Mouse (Mus musculus) liver, embryonic 16.5 days (tissue): ENCODE results near the gene Sema6c. TPM values are rescaled to one million over a fixed set of nuclear protein-coding genes. Genes with fewer than 3 reads are reported as not detected.
"Not testable (repeated sequence)": the region's sequence is repeated elsewhere in the genome, so short reads cannot be mapped to it uniquely, and the experiment has no call there.

Experiments used
- ATAC-seq: fragments of 200-750 bp; cut with Nextera tagmentation; 2 replicates; pipeline ENCODE4 v1.8.0; 2017; ENCODE audit warnings: low read depth, mild to moderate bottlenecking, moderate number of reproducible peaks, moderate library complexity
- H3K27ac ChIP-seq: fragments of 300-500 bp; sonication (generic); 2 replicates; pipeline ENCODE4 v1.5.1; 2014; ENCODE audit warnings: mild to moderate bottlenecking, low read length
- H3K27me3 ChIP-seq: fragments of 300-500 bp; sonication (generic); 2 replicates; pipeline ENCODE4 v1.6.1; 2014; ENCODE audit warnings: low read depth, low read length, mixed read lengths; ENCODE audit not compliant: control insufficient read depth, insufficient read depth
- H3K36me3 ChIP-seq: fragments of 300-500 bp; sonication (generic); 2 replicates; pipeline ENCODE4 v1.6.1; 2014; ENCODE audit warnings: mild to moderate bottlenecking; ENCODE audit not compliant: control insufficient read depth, insufficient read depth
- H3K4me1 ChIP-seq: fragments of 300-500 bp; sonication (generic); 2 replicates; pipeline ENCODE4 v1.6.1; 2014; ENCODE audit warnings: low read depth, low read length, mixed read lengths; ENCODE audit not compliant: control insufficient read depth
- H3K4me2 ChIP-seq: fragments of 300-500 bp; sonication (generic); 2 replicates; pipeline ENCODE4 v1.6.1; 2014; ENCODE audit warnings: low read depth, low read length, mixed read lengths
- H3K4me3 ChIP-seq: fragments of 300-500 bp; sonication (generic); 2 replicates; pipeline ENCODE4 v1.5.1; 2014; ENCODE audit warnings: low read depth, mild to moderate bottlenecking, low read length
- H3K9ac ChIP-seq: fragments of 300-500 bp; sonication (generic); 2 replicates; pipeline ENCODE4 v1.6.1; 2014; ENCODE audit warnings: low read depth, low read length
- H3K9me3 ChIP-seq: fragments of 300-500 bp; sonication (generic); replicated peaks from 2 replicates; pipeline ENCODE4 v1.6.1; 2016; ENCODE audit warnings: low read length; ENCODE audit not compliant: control insufficient read depth
- WGBS: fragments of 180-500 bp; shearing (Covaris S2); extraction: QIAGEN DNeasy Blood & Tissue Kit; methylation state at CpG from one replicate; pipeline ENCODE4 v1.1.7; 2014; ENCODE audit not compliant: insufficient replicate concordance; 5-methylcytosine and 5-hydroxymethylcytosine counted together
- polyA plus RNA-seq: library from polyadenylated mRNA; unstranded; fragments of >200 nt; fragmentation: Nextera tagmentation; extraction: Ambion mirVana; gene quantifications from 2 replicates; pipeline ENCODE4 v1.2.1, GENCODE M21; 2015

Gene Sema6c
- polyA plus RNA-seq, 1 experiment from 2014 or later, result 0.19 TPM

DNA sequence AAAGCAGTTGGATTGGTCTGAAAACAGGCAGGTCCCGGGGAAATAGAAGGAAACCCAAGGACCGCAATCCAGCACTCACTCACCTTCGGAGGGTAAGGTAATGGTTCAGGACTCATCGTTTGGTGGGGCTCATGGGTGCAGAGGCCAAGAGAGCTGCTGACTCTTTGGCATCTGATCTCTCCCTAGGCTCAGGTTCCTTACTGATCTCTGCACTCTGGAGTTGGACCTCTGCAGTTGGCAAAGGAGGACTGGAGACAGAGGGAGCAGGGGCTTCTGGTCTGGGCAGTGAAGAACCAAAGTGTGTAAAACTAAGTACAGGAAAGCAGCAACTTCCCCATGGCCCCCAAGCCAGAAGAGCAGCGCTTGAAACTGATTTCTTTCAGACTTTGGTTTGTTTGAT is 30.2 kb upstream of the Sema6c start:
- peaks cover 5% of the 10 kb centered on the region; the same call in 1 of the 2 replicates for H3K36me3 ChIP-seq
- H3K9ac ChIP-seq, result no peak overlapping the region
- H3K27ac ChIP-seq, result no peak overlapping the region
- no peak overlapping the region for H3K4me3 ChIP-seq
- H3K4me2 ChIP-seq, result no peak overlapping the region
- no peaks in the 10 kb centered on the region for H3K27me3 ChIP-seq
- H3K9me3 ChIP-seq, result no peaks in the 10 kb centered on the region
- no peak for ATAC-seq
- WGBS, result 73% methylated on average over 5 of the region's 5 CpGs
- peaks cover 11% of the 10 kb centered on the region for H3K4me1 ChIP-seq

- not testable (repeated sequence) for H3K4me2 ChIP-seq, ATAC-seq, H3K4me3 ChIP-seq
Measured at GRCm38 (mm10) chr3:95132389-95132788, 27.9 kb upstream of the Sema6c start.

GRCm38 (mm10) chr3:95133176-95133575 is 27.1 kb upstream of the Sema6c start:
- Histone ChIP-seq H3K9me3 (no peaks in the 10 kb centered on the region), H3K27me3 (no peaks in the 10 kb centered on the region), H3K4me1 (peaks cover 26% of the 10 kb centered on the region), H3K4me2 (peak overlapping the region; percentile 95), H3K9ac (peak overlapping the region; percentile 75), H3K27ac (peak overlapping the region; percentile 85; the same call in 1 of the 2 replicates), H3K36me3 (peaks cover 5% of the 10 kb centered on the region; the same call in 1 of the 2 replicates), H3K4me3 (peak overlapping the region; percentile 72)
- 55% methylated on average over 11 of the region's 11 CpGs for WGBS
- no peak for ATAC-seq

More at GRCm38 (mm10) chr3:95132389-95132788, 27.9 kb upstream of the Sema6c start:
- H3K9ac ChIP-seq, H3K27me3 ChIP-seq, H3K27ac ChIP-seq, H3K36me3 ChIP-seq, H3K9me3 ChIP-seq: not testable (repeated sequence)
- WGBS, result 68% methylated on average over 2 of the region's 2 CpGs
- peaks cover 26% of the 10 kb centered on the region for H3K4me1 ChIP-seq

- Histone ChIP-seq H3K4me3 (peak within 1 kb of the TSS; percentile 72), H3K27ac (peak within 1 kb of the TSS; percentile 85), H3K9me3 (no peaks in the 10 kb centered on the region), H3K9ac (peak within 1 kb of the TSS; percentile 75), H3K4me2 (peak within 1 kb of the TSS; percentile 95), H3K27me3 (no peaks in the 10 kb centered on the region), H3K36me3 (peaks cover 5% of the 10 kb centered on the region; the same call in 1 of the 2 replicates), H3K4me1 (peaks cover 26% of the 10 kb centered on the region)
- whole genome bisulfite sequencing, result under 1% methylated on average over 20 of the region's 20 CpGs
- peak; percentile 94 for ATAC-seq
Measured at GRCm38 (mm10) chr3:95133680-95134101, 26.6 kb upstream of the Sema6c start, which contains the start of the genes Scnm1 and Lysmd1. Gene Scnm1, minus strand, starts transcription at chr3:95134011. Gene Lysmd1, plus strand, starts transcription at chr3:95134088.

- Histone ChIP-seq H3K4me3 (peak overlapping the region; percentile 72), H3K4me1 (peaks cover 26% of the 10 kb centered on the region)
- H3K27me3 ChIP-seq, H3K36me3 ChIP-seq, H3K27ac ChIP-seq, H3K9ac ChIP-seq, H3K4me2 ChIP-seq, H3K9me3 ChIP-seq: not testable (repeated sequence)
- peak; percentile 41 for ATAC-seq
- WGBS, result no CpG with 5 or more reads among the region's 12 CpGs
Measured at GRCm38 (mm10) chr3:95134133-95134532, 26.1 kb upstream of the Sema6c start.

DNA sequence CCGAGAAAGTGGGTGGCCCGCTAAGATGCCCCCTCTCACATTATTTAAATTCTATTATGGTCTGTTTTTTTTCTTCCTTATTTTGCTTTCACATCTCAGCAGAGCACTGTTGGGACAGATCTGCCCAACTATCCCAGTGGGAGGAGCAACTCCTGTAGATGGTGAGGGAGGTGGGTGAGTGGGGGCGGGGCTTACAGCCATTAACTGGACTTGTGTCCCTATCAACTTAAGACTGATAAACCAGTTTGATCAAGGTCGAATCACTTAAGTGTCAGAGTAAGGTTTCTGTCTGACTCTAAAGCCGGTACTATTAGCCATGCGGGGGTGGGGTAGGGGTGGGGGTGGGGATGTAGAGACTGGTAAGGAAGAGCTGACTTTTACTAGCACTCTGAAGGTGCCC is 25.2 kb upstream of the Sema6c start:
- Histone ChIP-seq H3K4me1 (peaks cover 26% of the 10 kb centered on the region), H3K9ac (peak overlapping the region; percentile 64), H3K9me3 (no peaks in the 10 kb centered on the region), H3K4me3 (peak overlapping the region; percentile 62), H3K27me3 (no peaks in the 10 kb centered on the region), H3K4me2 (peak overlapping the region; percentile 78), H3K27ac (peak overlapping the region; percentile 64), H3K36me3 (peaks cover 5% of the 10 kb centered on the region; the same call in 1 of the 2 replicates)
- 8% methylated on average over 6 of the region's 6 CpGs for WGBS
- ATAC-seq, result peak; percentile 49

DNA sequence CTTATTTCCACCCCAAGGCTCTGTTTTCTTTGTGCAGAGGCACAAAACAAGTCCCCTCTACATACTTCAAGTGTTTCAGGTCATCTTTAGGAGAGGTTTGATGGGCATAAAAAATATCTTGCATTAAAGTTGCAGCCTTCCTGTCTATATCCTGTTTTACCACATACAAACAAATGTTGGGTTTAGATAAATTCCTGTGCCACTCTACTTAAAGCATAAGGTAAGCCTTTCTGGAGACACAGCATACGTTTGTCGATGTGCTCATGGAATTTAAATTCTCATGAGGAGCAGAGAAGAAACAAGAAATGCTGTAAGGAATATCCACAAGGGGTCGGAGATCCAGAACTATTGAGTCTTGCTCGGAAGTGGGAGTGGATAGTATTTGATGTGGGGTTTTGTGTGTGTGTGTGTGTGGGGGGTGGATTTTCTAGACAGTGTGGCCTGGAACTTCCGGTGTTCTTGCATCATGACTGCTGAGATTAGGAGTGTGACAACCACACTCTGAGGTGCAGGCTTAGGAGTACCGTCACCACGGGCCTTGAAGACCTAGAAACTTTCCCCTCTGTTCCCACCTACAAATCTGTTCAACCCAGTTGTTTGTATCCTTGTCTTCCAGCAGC is 24.7 kb upstream of the Sema6c start:
- H3K27ac ChIP-seq, result peak overlapping the region; percentile 11
- H3K4me1 ChIP-seq, result peaks cover 26% of the 10 kb centered on the region
- H3K9me3 ChIP-seq, result no peaks in the 10 kb centered on the region
- H3K27me3 ChIP-seq, result no peaks in the 10 kb centered on the region
- WGBS, result 24% methylated on average over 7 of the region's 7 CpGs
- peak overlapping the region; percentile 64; the same call in 1 of the 2 replicates for H3K9ac ChIP-seq
- peaks cover 3% of the 10 kb centered on the region; the same call in 1 of the 2 replicates for H3K36me3 ChIP-seq
- H3K4me2 ChIP-seq, result peak overlapping the region; percentile 78
- ATAC-seq, result no peak
- H3K4me3 ChIP-seq, result peak overlapping the region; percentile 62

GRCm38 (mm10) chr3:95136336-95136735 is 23.9 kb upstream of the Sema6c start:
- Histone ChIP-seq H3K27ac (peak overlapping the region; percentile 9), H3K9me3 (no peaks in the 10 kb centered on the region), H3K4me3 (no peak overlapping the region), H3K27me3 (no peaks in the 10 kb centered on the region), H3K9ac (no peak overlapping the region), H3K36me3 (peaks cover 3% of the 10 kb centered on the region; the same call in 1 of the 2 replicates), H3K4me2 (no peak overlapping the region), H3K4me1 (peaks cover 26% of the 10 kb centered on the region)
- ATAC-seq, result no peak
- WGBS, result 46% methylated on average over 3 of the region's 3 CpGs

- Histone ChIP-seq H3K9me3 (no peaks in the 10 kb centered on the region), H3K27ac (peak overlapping the region; percentile 3; the same call in 1 of the 2 replicates), H3K4me1 (peaks cover 28% of the 10 kb centered on the region), H3K36me3 (no peaks in the 10 kb centered on the region), H3K4me3 (no peak overlapping the region), H3K9ac (no peak overlapping the region), H3K27me3 (no peaks in the 10 kb centered on the region), H3K4me2 (0 out of 2 replicates have a peak overlapping the region, but pooled peaks have one; percentile 12)
- 65% methylated on average over 25 of the region's 25 CpGs for WGBS
- no peak; the same call in 1 of the 2 replicates for ATAC-seq
Measured at GRCm38 (mm10) chr3:95139586-95140288, 20.5 kb upstream of the Sema6c start.
